Comparison of ENCODE assay signal across 16 mouse cellular contexts in the genomic region with DNA sequence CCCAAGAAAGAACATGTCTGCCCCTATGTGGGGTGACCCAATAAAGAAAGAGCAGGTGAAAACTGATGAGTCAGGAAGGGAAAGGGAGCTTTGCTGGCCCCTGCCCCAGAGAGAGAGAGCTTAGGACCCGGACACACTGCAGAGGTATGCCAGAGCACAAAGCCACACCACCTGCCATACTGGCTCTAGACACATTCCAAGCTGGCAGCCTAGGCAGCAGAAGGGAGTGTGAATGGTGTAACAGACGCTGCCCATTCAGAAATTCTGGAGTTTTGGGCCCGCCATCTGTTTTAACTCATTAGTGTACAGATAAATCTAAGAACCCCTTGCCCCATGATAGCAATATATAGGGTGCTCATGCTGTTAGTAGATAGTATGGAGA.
A peak's percentile ranks its signal among the peaks of the same experiment; 100 is the strongest.
DNase-seq lines count a peak whose midpoint lies in the region; ATAC-seq and TF ChIP-seq lines count a peak whose summit lies in the region.
"Had no signal": no experiment of that assay in that cellular context is flagged by ENCODE, and none has a peak within 500 bp of the region (broad histone marks: within the 10 kb centered on the region; RNA-seq: fewer than 3 reads in every experiment).

No protein-coding gene starts in this region.

- no peaks in the 10 kb centered on the region for H3K4me1 ChIP-seq in hindbrain, embryonic 13.5 days (replicated peaks)
- no peaks in the 10 kb centered on the region for H3K4me1 ChIP-seq in stomach, postnatal 0 days (replicated peaks; ENCODE audit: control insufficient read depth, insufficient read depth)
- H3K4me1 ChIP-seq: embryonic facial prominence, embryonic 15.5 days; intestine, embryonic 15.5 days had no signal

- no peak overlapping the region for H3K4me2 ChIP-seq in hindbrain, embryonic 13.5 days
- H3K4me2 ChIP-seq in stomach, postnatal 0 days (replicated peaks; ENCODE audit: low read depth) = no peak overlapping the region
- H3K4me2 ChIP-seq: embryonic facial prominence, embryonic 15.5 days; intestine, embryonic 15.5 days had no signal

- H3K9ac ChIP-seq in hindbrain, embryonic 13.5 days = no peak overlapping the region
- H3K9ac ChIP-seq in stomach, postnatal 0 days (ENCODE audit: low read length) = no peak overlapping the region
- H3K9ac ChIP-seq: embryonic facial prominence, embryonic 15.5 days; intestine, embryonic 15.5 days; liver, embryonic 14.5 days had no signal

- TF ChIP-seq EP300 in stomach, postnatal 0 days (optimal IDR thresholded peaks at IDR 0.05) = no peak

- no peak overlapping the region for H3K27ac ChIP-seq in hindbrain, embryonic 13.5 days
- H3K27ac ChIP-seq in left cerebral cortex, adult 2 months = no peak overlapping the region
- H3K27ac ChIP-seq in stomach, postnatal 0 days (replicated peaks) = no peak overlapping the region
- H3K27ac ChIP-seq: embryonic facial prominence, embryonic 15.5 days; intestine, embryonic 15.5 days; liver, embryonic 14.5 days had no signal

- 37% methylated on average over 3 of the region's 3 CpGs for WGBS in hindbrain, embryonic 13.5 days
- 69% methylated on average over 3 of the region's 3 CpGs for WGBS in stomach, postnatal 0 days

- H3K4me3 ChIP-seq in hindbrain, embryonic 13.5 days = no peak overlapping the region
- no peak overlapping the region for H3K4me3 ChIP-seq in left cerebral cortex, adult 2 months
- H3K4me3 ChIP-seq in stomach, postnatal 0 days (ENCODE audit: low read depth, low read length) = no peak overlapping the region
- H3K4me3 ChIP-seq: embryonic facial prominence, embryonic 15.5 days; intestine, embryonic 15.5 days had no signal

- H3K36me3 ChIP-seq in hindbrain, embryonic 13.5 days = no peaks in the 10 kb centered on the region
- H3K36me3 ChIP-seq in stomach, postnatal 0 days (ENCODE audit: control insufficient read depth, insufficient read depth, low read length) = no peaks in the 10 kb centered on the region
- H3K36me3 ChIP-seq: embryonic facial prominence, embryonic 15.5 days; intestine, embryonic 15.5 days had no signal

- no peaks in the 10 kb centered on the region for H3K27me3 ChIP-seq in hindbrain, embryonic 13.5 days
- no peaks in the 10 kb centered on the region for H3K27me3 ChIP-seq in stomach, postnatal 0 days (ENCODE audit: control insufficient read depth, insufficient read depth, low read length)
- H3K27me3 ChIP-seq: embryonic facial prominence, embryonic 15.5 days; intestine, embryonic 15.5 days had no signal

- peak; percentile 51 to 53 for DNase-seq in layer of hippocampus, postnatal 10 days (ENCODE audit: low spot score in 2 of 2)
- no peak for DNase-seq in layer of hippocampus, adult 18-20 months (ENCODE audit: low spot score in 2 of 2)
- DNase-seq in brain, embryonic 14.5 days (ENCODE audit: low read depth) = peak; percentile 77
- peak; percentile 79 to 80 for DNase-seq in cerebellum, postnatal 10 days
- no peak for DNase-seq in left cerebral cortex, adult 2 months (ENCODE audit: extremely low spot score in 1 of 2, low spot score in 2 of 2)
- DNase-seq in thymus, postnatal 14 days = no peak
- DNase-seq in stomach, postnatal 0 days (ENCODE audit: low spot score) = no peak
- DNase-seq: adrenal gland, postnatal 36 days; heart, adult 11 months; heart, postnatal 10 days; lung, postnatal 4 days; spleen, adult 18-20 months had no signal

- intact Hi-C loops in left cerebral cortex, adult 2 months (cut with DNase I) = loop anchor here (5.0 to 10.0 kb wide), 2 partner anchors 83 to 166 kb away; no protein-coding TSS in a partner anchor

- H3K9me3 ChIP-seq in hindbrain, embryonic 13.5 days = no peaks in the 10 kb centered on the region
- H3K9me3 ChIP-seq in stomach, postnatal 0 days (ENCODE audit: control insufficient read depth, low read length) = no peaks in the 10 kb centered on the region
- H3K9me3 ChIP-seq: embryonic facial prominence, embryonic 15.5 days; intestine, embryonic 15.5 days had no signal

- ATAC-seq in hindbrain, embryonic 13.5 days (ENCODE audit: low FRiP score) = 0 out of 2 replicates have a peak, but pooled peaks have one; percentile 45
- no peak for ATAC-seq in stomach, postnatal 0 days (ENCODE audit: low FRiP score, low TSS enrichment)
- ATAC-seq: intestine, embryonic 15.5 days had no signal

- no peak for TF ChIP-seq CTCF in brain, embryonic 14.5 days (IDR thresholded peaks at IDR 0.05; ENCODE audit: borderline replicate concordance, extremely low read depth, insufficient read depth, insufficient read length)
- no peak for TF ChIP-seq CTCF in left cerebral cortex, adult 2 months (IDR thresholded peaks at IDR 0.05)
- no peak for TF ChIP-seq CTCF in stomach, postnatal 0 days (IDR thresholded peaks at IDR 0.05; ENCODE audit: low read depth)

- no peak for TF ChIP-seq POLR2A in brain, embryonic 14.5 days (IDR thresholded peaks at IDR 0.05; ENCODE audit: borderline replicate concordance, extremely low read depth, insufficient read depth, insufficient read length, poor library complexity, severe bottlenecking)

Comparison
In these comparisons a context has a peak if more than half of its experiments do, and no peak if none do; other contexts are left out.
1. DNase-seq: peak in layer of hippocampus, postnatal 10 days (2 of 2), brain, embryonic 14.5 days (single experiment) and cerebellum, postnatal 10 days (2 of 2); none in layer of hippocampus, adult 18-20 months (0 of 2), left cerebral cortex, adult 2 months (0 of 2), thymus, postnatal 14 days (single experiment) and stomach, postnatal 0 days (single experiment).